Mouse (Mus musculus) ES-E14 (cell line): ENCODE results near the gene Nfib. TPM values are rescaled to one million over a fixed set of nuclear protein-coding genes. Genes with fewer than 3 reads are reported as not detected.

ENCODE experiments used
- DNase-seq: peaks from one replicate; pipeline ENCODE4 v3.0.0-alpha.2; 2013; ENCODE audit warnings: low read depth, low spot score
- H3K27ac ChIP-seq: 2 replicates; pipeline ENCODE4 v1.5.1; 2012; ENCODE audit warnings: low read depth, mild to moderate bottlenecking, low read length, moderate library complexity, mixed read lengths; ENCODE audit not compliant: poor library complexity, insufficient read depth, severe bottlenecking
- H3K36me3 ChIP-seq: 2 replicates; pipeline ENCODE4 v1.6.1; 2012; ENCODE audit warnings: mild to moderate bottlenecking, low read length, moderate library complexity, mixed read lengths; ENCODE audit not compliant: control insufficient read depth, poor library complexity, insufficient read depth, severe bottlenecking
- H3K4me1 ChIP-seq, 2 experiments: fragments of 150-350 bp in 1 of 2; sonication (generic) in 1 of 2; 2 replicates each; pipeline ENCODE4 v1.6.1; 2012; ENCODE audit warnings: low read length in 2 of 2, mild to moderate bottlenecking in 1 of 2, mixed read lengths in 1 of 2; ENCODE audit not compliant: control insufficient read depth in 2 of 2, insufficient read depth in 2 of 2, poor library complexity in 1 of 2
- H3K4me3 ChIP-seq, 2 experiments: fragments of 150-350 bp in 1 of 2; sonication (generic) in 1 of 2; 2 replicates each; pipeline ENCODE4 v1.5.1; 2012; ENCODE audit warnings: low read length in 2 of 2, low read depth in 1 of 2, mild to moderate bottlenecking in 1 of 2, mixed read lengths in 1 of 2; ENCODE audit not compliant: insufficient read depth in 1 of 2, poor library complexity in 1 of 2, severe bottlenecking in 1 of 2
- H3K9ac ChIP-seq: 2 replicates; pipeline ENCODE4 v1.6.1; 2012; ENCODE audit warnings: low read depth, mild to moderate bottlenecking, low read length, mixed read lengths; ENCODE audit not compliant: poor library complexity, insufficient read depth, severe bottlenecking
- H3K9me3 ChIP-seq: fragments of 150-350 bp; sonication (generic); 2 replicates; pipeline ENCODE4 v1.6.1; 2012; ENCODE audit warnings: low read depth, mild to moderate bottlenecking, low read length; ENCODE audit not compliant: control insufficient read depth, insufficient read depth
- CHD2 ChIP-seq: IDR thresholded peaks from 2 replicates; pipeline ENCODE4 v1.6.1; 2014; ENCODE audit warnings: mild to moderate bottlenecking, low read depth, low read length, inconsistent platforms
- HCFC1 ChIP-seq: IDR thresholded peaks from 2 replicates; pipeline ENCODE4 v1.6.1; 2012; ENCODE audit warnings: low read length, inconsistent platforms, borderline replicate concordance; ENCODE audit not compliant: insufficient read depth
- MAFK ChIP-seq: IDR thresholded peaks from 2 replicates; pipeline ENCODE4 v1.6.1; 2014; ENCODE audit warnings: mild to moderate bottlenecking, low read depth, low read length, inconsistent platforms; ENCODE audit not compliant: insufficient read depth
- ZC3H11A ChIP-seq: IDR thresholded peaks from 2 replicates; pipeline ENCODE4 v1.6.1; 2012; ENCODE audit warnings: low read depth, mild to moderate bottlenecking, inconsistent platforms, low read length, borderline replicate concordance
- ZNF384 ChIP-seq: IDR thresholded peaks from 2 replicates; pipeline ENCODE4 v1.6.1; 2012; ENCODE audit warnings: low read depth, low read length, inconsistent platforms
- in situ Hi-C, 2 experiments: fragments of 600-800 bp; cut with MboI; formaldehyde crosslinking; loops; one replicate each; pipeline ENCODE4 v1.15.1; 2025; ENCODE audit warnings: low sequenced_read_pairs in 2 of 2, inconsistent platforms in 1 of 2; ENCODE audit not compliant: unreplicated experiment in 2 of 2
- total RNA-seq: library from RNA; depleted of rRNA; stranded (reverse); fragments of 300-350 nt; gene quantifications from 2 replicates; pipeline ENCODE4 v1.2.3, GENCODE M21; 2012

Gene Nfib
- total RNA-seq, 1 experiment: 8.9 TPM

GRCm38 (mm10) chr4:82333413-82333812 is 372.1 kb downstream of the Nfib start:
- no peaks in the 10 kb centered on the region for H3K9me3 ChIP-seq
- no peaks in the 10 kb centered on the region for H3K4me1 ChIP-seq
- in situ Hi-C loops: no loop called here
- no peak overlapping the region for H3K4me3 ChIP-seq
- H3K9ac ChIP-seq: no peak overlapping the region
- no peak for DNase-seq
- no peak for TF ChIP-seq CHD2
- no peak for TF ChIP-seq ZC3H11A
- no peak for TF ChIP-seq MAFK
- TF ChIP-seq ZNF384: no peak
- no peak for TF ChIP-seq HCFC1
- H3K36me3 ChIP-seq: no peaks in the 10 kb centered on the region
- H3K27ac ChIP-seq: no peak overlapping the region

- H3K9me3 ChIP-seq: no peaks in the 10 kb centered on the region
- in situ Hi-C loops: no loop called here
- H3K27ac ChIP-seq: no peak overlapping the region
- no peak overlapping the region for H3K9ac ChIP-seq
- no peaks in the 10 kb centered on the region for H3K36me3 ChIP-seq
- no peaks in the 10 kb centered on the region for H3K4me1 ChIP-seq
- H3K4me3 ChIP-seq: no peak overlapping the region
- no peak for TF ChIP-seq CHD2
- TF ChIP-seq ZNF384: no peak
- TF ChIP-seq MAFK: no peak
- no peak for TF ChIP-seq HCFC1
- no peak for TF ChIP-seq ZC3H11A
- DNase-seq: no peak
Observed at GRCm38 (mm10) chr4:82330095-82330494, 375.5 kb downstream of the Nfib start.

GRCm38 (mm10) chr4:82326140-82326529 is 379.4 kb downstream of the Nfib start:
- Histone ChIP-seq H3K36me3 (peaks cover 2% of the 10 kb centered on the region; the same call in 1 of the 2 replicates), H3K4me3 (no peak overlapping the region), H3K4me1 (no peaks in the 10 kb centered on the region), H3K9me3 (no peaks in the 10 kb centered on the region), H3K27ac (no peak overlapping the region), H3K9ac (no peak overlapping the region)
- TF ChIP-seq HCFC1 (no peak), CHD2 (no peak), ZNF384 (no peak), ZC3H11A (no peak), MAFK (no peak)
- in situ Hi-C loops: no loop called here
- DNase-seq: no peak

GRCm38 (mm10) chr4:82325409-82326139 is 380.0 kb downstream of the Nfib start:
- H3K4me3 ChIP-seq: no peak overlapping the region
- in situ Hi-C loops: no loop called here
- no peaks in the 10 kb centered on the region for H3K9me3 ChIP-seq
- H3K36me3 ChIP-seq: peaks cover 2% of the 10 kb centered on the region; the same call in 1 of the 2 replicates
- H3K27ac ChIP-seq: no peak overlapping the region
- no peak for DNase-seq
- no peak overlapping the region for H3K9ac ChIP-seq
- no peaks in the 10 kb centered on the region for H3K4me1 ChIP-seq
- TF ChIP-seq MAFK (no peak), CHD2 (no peak), ZC3H11A (no peak), HCFC1 (no peak), ZNF384 (no peak)

- no peak overlapping the region for H3K27ac ChIP-seq
- in situ Hi-C loops: no loop called here
- no peaks in the 10 kb centered on the region for H3K4me1 ChIP-seq
- peaks cover 2% of the 10 kb centered on the region; the same call in 1 of the 2 replicates for H3K36me3 ChIP-seq
- H3K4me3 ChIP-seq: no peak overlapping the region
- TF ChIP-seq CHD2 (no peak), ZC3H11A (no peak)
- no peaks in the 10 kb centered on the region for H3K9me3 ChIP-seq
- no peak overlapping the region for H3K9ac ChIP-seq
- DNase-seq: no peak
Observed at GRCm38 (mm10) chr4:82324977-82325376, 380.6 kb downstream of the Nfib start.
